ENCODE assay signal across 8 mouse cellular contexts in genomic region chr9:100605985-100606554, GRCm38 (mm10). TPM values are rescaled to one million over a fixed set of nuclear protein-coding genes. Genes with fewer than 3 reads are reported as not detected.
DNase-seq lines count a peak whose midpoint lies in the region; ATAC-seq and TF ChIP-seq lines count a peak whose summit lies in the region.

No protein-coding gene starts in this region.

- no peaks in the 10 kb centered on the region for H3K27me3 ChIP-seq in hindbrain, embryonic 10.5 days (ENCODE audit: insufficient read depth, poor library complexity, severe bottlenecking)
- no peaks in the 10 kb centered on the region for H3K27me3 ChIP-seq in hindbrain, embryonic 11.5 days (ENCODE audit: control insufficient read depth, insufficient read depth, low read length)
- H3K27me3 ChIP-seq in ES-Bruce4 (ENCODE audit: control insufficient read depth, insufficient read depth, low read length, poor library complexity, severe bottlenecking) = no peaks in the 10 kb centered on the region

- 62% methylated on average over 7 of the region's 7 CpGs for WGBS in hindbrain, embryonic 10.5 days
- 53% methylated on average over 7 of the region's 7 CpGs for WGBS in hindbrain, embryonic 11.5 days

- H3K9me3 ChIP-seq in hindbrain, embryonic 10.5 days = no peaks in the 10 kb centered on the region
- H3K9me3 ChIP-seq in hindbrain, embryonic 11.5 days (ENCODE audit: control insufficient read depth, low read length) = no peaks in the 10 kb centered on the region
- no peaks in the 10 kb centered on the region for H3K9me3 ChIP-seq in ES-Bruce4 (replicated peaks; ENCODE audit: control insufficient read depth, insufficient read depth, low read length, poor library complexity, severe bottlenecking)

- H3K36me3 ChIP-seq in hindbrain, embryonic 10.5 days = no peaks in the 10 kb centered on the region
- no peaks in the 10 kb centered on the region for H3K36me3 ChIP-seq in hindbrain, embryonic 11.5 days (ENCODE audit: control insufficient read depth, insufficient read depth, low read length)
- H3K36me3 ChIP-seq in ES-Bruce4 (ENCODE audit: control insufficient read depth, insufficient read depth, low read length, poor library complexity, severe bottlenecking) = no peaks in the 10 kb centered on the region

- ATAC-seq in hindbrain, embryonic 11.5 days (ENCODE audit: low FRiP score) = no peak
- no peak for ATAC-seq in megakaryocyte-erythroid progenitor cell, adult 5-6 weeks (replicated peaks; ENCODE audit: low FRiP score, low TSS enrichment, poor library complexity, severe bottlenecking)

- no peak overlapping the region for H3K27ac ChIP-seq in hindbrain, embryonic 10.5 days
- H3K27ac ChIP-seq in hindbrain, embryonic 11.5 days (ENCODE audit: low read depth, low read length) = no peak overlapping the region
- H3K27ac ChIP-seq in ES-Bruce4 (ENCODE audit: insufficient read depth, low read length) = peak overlapping the region; percentile 78

- no peak for TF ChIP-seq CTCF in ES-Bruce4 (IDR thresholded peaks at IDR 0.05; ENCODE audit: low read depth, low read length)

- H3K4me1 ChIP-seq in hindbrain, embryonic 10.5 days (replicated peaks) = peaks cover 6% of the 10 kb centered on the region; the same call in 1 of the 2 replicates
- no peaks in the 10 kb centered on the region for H3K4me1 ChIP-seq in hindbrain, embryonic 11.5 days (replicated peaks; ENCODE audit: control insufficient read depth, insufficient read depth, low read length)
- peaks cover 1% of the 10 kb centered on the region for H3K4me1 ChIP-seq in ES-Bruce4 (ENCODE audit: control insufficient read depth, insufficient read depth, low read length)

- peak; percentile 94 for TF ChIP-seq EP300 in ES-Bruce4 (IDR thresholded peaks at IDR 0.05; ENCODE audit: insufficient read depth, low read depth, low read length)

- no peak for TF ChIP-seq POLR2A in ES-Bruce4 (IDR thresholded peaks at IDR 0.05; ENCODE audit: insufficient read depth, low read length)

- H3K4me2 ChIP-seq in hindbrain, embryonic 11.5 days (replicated peaks; ENCODE audit: low read depth, low read length) = no peak overlapping the region

- DNase-seq in hindbrain, embryonic 10.5 days (ENCODE audit: low spot score) = peak; percentile 13
- no peak for DNase-seq in hindbrain, embryonic 11.5 days (ENCODE audit: low spot score)
- peak; percentile 15 for DNase-seq in adrenal gland, postnatal 25 days
- peak; percentile 9 to 24 for DNase-seq in layer of hippocampus, postnatal 10 days (ENCODE audit: low spot score in 2 of 2)
- peak; percentile 62 to 67 for DNase-seq in right cerebral cortex, adult 2 months (ENCODE audit: low spot score in 2 of 2)
- DNase-seq in thymus, postnatal 0 days (ENCODE audit: low spot score) = no peak

- no peak overlapping the region for H3K4me3 ChIP-seq in hindbrain, embryonic 10.5 days
- H3K4me3 ChIP-seq in hindbrain, embryonic 11.5 days (ENCODE audit: low read depth, low read length) = no peak overlapping the region
- no peak overlapping the region for H3K4me3 ChIP-seq in ES-Bruce4 (ENCODE audit: low read depth, low read length)

- H3K9ac ChIP-seq in hindbrain, embryonic 11.5 days (ENCODE audit: low read depth, low read length) = no peak overlapping the region
- H3K9ac ChIP-seq in ES-Bruce4 (ENCODE audit: low read depth, poor library complexity, severe bottlenecking) = no peak overlapping the region

RNA-seq across cellular contexts. Expression of gene Stag1, which starts 8.5 kb away (rescaled TPM):
- polyA plus RNA-seq in hindbrain, embryonic 10.5 days (2016; fragmentation: Nextera tagmentation; extraction: Ambion mirVana) = 40.6 and 58.0 TPM in 2 replicates
- 51.0 and 57.4 TPM in 2 replicates for polyA plus RNA-seq in hindbrain, embryonic 11.5 days (2014; fragmentation: Nextera tagmentation; extraction: Ambion mirVana)
- 69.1 and 72.8 TPM in 2 replicates for polyA plus RNA-seq in ES-Bruce4 (2011; ENCODE audit: insufficient read depth, insufficient read length, low read depth, missing spikeins)
- 42.4 and 42.7 TPM in 2 replicates for total RNA-seq in adrenal gland, postnatal 25 days (2021)
- 10 to 100 TPM; 39.1 to 53.4 TPM for total RNA-seq in layer of hippocampus, postnatal 10 days (2021)
- total RNA-seq in megakaryocyte-erythroid progenitor cell, adult 5-6 weeks (2014; fragmentation: Nextera tagmentation) = 67.5 and 68.5 TPM in 2 replicates
- 88.8 and 97.6 TPM in 2 replicates for total RNA-seq in megakaryocyte-erythroid progenitor cell, adult 5-6 weeks (2017)
- 72.9 and 82.1 TPM in 2 replicates for polyA plus RNA-seq in thymus, postnatal 0 days (2015; fragmentation: Nextera tagmentation; extraction: Ambion mirVana)

RNA-seq across cellular contexts. Expression of gene Slc35g2, which starts 35.2 kb away (rescaled TPM):
- 5.2 and 7.4 TPM in 2 replicates for polyA plus RNA-seq in hindbrain, embryonic 10.5 days (2016; fragmentation: Nextera tagmentation; extraction: Ambion mirVana)
- polyA plus RNA-seq in hindbrain, embryonic 11.5 days (2014; fragmentation: Nextera tagmentation; extraction: Ambion mirVana) = 5.9 and 9.2 TPM in 2 replicates
- polyA plus RNA-seq in ES-Bruce4 (2011; ENCODE audit: insufficient read depth, insufficient read length, low read depth, missing spikeins) = 1.9 and 5.2 TPM in 2 replicates
- 7.6 and 8.4 TPM in 2 replicates for total RNA-seq in adrenal gland, postnatal 25 days (2021)
- 10 to 100 TPM; 11.4 to 12.0 TPM for total RNA-seq in layer of hippocampus, postnatal 10 days (2021)
- total RNA-seq in megakaryocyte-erythroid progenitor cell, adult 5-6 weeks (2014; fragmentation: Nextera tagmentation) = not detected in 2 replicates
- total RNA-seq in megakaryocyte-erythroid progenitor cell, adult 5-6 weeks (2017) = not detected in 2 replicates
- 0.86 and 1.2 TPM in 2 replicates for polyA plus RNA-seq in thymus, postnatal 0 days (2015; fragmentation: Nextera tagmentation; extraction: Ambion mirVana)

Comparison
In these comparisons a context has a peak if more than half of its experiments do, and no peak if none do; other contexts are left out.
1. DNase-seq: peak in hindbrain, embryonic 10.5 days (single experiment), adrenal gland, postnatal 25 days (single experiment), layer of hippocampus, postnatal 10 days (2 of 2) and right cerebral cortex, adult 2 months (2 of 2); none in hindbrain, embryonic 11.5 days (single experiment) and thymus, postnatal 0 days (single experiment).